Mouse (Mus musculus) liver, adult 2 months (tissue): ENCODE measurements around the gene Atxn7l1.

Experiments
- CTCF ChIP-seq: fragments of 200-500 bp; IDR thresholded peaks from 2 replicates; pipeline ENCODE4 v1.5.1; 2011; ENCODE audit warnings: low read depth, low read length, control low read depth
- POLR2A ChIP-seq: fragments of 200-500 bp; IDR thresholded peaks from 2 replicates; pipeline ENCODE4 v1.6.1; 2011; ENCODE audit warnings: low read length, control low read depth; ENCODE audit not compliant: insufficient read depth; ENCODE audit errors: extremely low read depth

GRCm38 (mm10) chr12:33280805-33281204 is 133.3 kb downstream of the Atxn7l1 start:
- TF ChIP-seq CTCF (peak; percentile 87), POLR2A (no peak)
